Mouse (Mus musculus) liver, postnatal 0 days (tissue): ENCODE measurements at regions not wholly inside any gene's neighbourhood (a gene's known extent, or its start where the extent isn't known, plus 50 kb on each side); places are given as distances from the start of the nearest gene placed in this dataset.

ENCODE experiments used
- CTCF ChIP-seq: sonication (generic); IDR thresholded peaks from 2 replicates; pipeline ENCODE4 v1.5.1; 2016; ENCODE audit warnings: antibody characterized with exemption, low read depth
- EP300 ChIP-seq: IDR thresholded peaks from 2 replicates; pipeline ENCODE4 v1.6.1; 2016; ENCODE audit warnings: antibody characterized with exemption, low read depth, mild to moderate bottlenecking

- TF ChIP-seq CTCF: no peak
- no peak for TF ChIP-seq EP300
Measured at GRCm38 (mm10) chr10:115012316-115012715, 172.5 kb downstream of the Tph2 start.
